Mouse (Mus musculus): ENCODE measurements around the gene Tnfrsf13b. TPM values are rescaled to one million over a fixed set of nuclear protein-coding genes. Genes with fewer than 3 reads are reported as not detected.

Gene Tnfrsf13b
- total and polyA plus RNA-seq, 3 experiments: 260 to 356 (median 338) TPM

DNA sequence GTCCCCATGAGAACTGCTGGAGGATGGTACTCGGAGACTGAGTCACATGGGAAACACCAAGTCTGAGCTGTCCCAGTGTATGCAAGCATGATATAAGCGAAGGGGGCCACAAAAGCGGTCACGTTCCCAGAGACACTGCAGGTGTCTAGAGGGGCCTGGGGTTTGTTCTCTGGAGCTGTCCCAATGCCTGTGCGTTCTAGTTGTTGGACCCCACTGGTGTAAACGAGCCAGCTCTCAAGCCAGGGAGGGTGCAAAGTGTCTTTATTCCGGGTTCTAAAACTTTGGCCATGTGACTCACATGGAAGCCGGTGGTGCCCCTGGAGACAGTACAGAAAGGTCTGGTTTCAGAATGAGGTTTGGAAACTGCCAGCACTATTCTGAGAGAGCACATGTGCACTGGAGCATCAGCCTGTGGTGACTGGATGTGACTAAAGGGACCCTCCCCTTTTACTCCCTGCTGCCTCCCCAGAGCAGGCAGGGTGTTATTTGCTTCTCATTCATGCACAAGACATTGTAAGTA is 3.7 kb upstream of the Tnfrsf13b start (continued):
- TF ChIP-seq USF1 (IDR thresholded peaks at IDR 0.05; ENCODE audit: low read depth, low read length) (peak; percentile 88), TCF12 (IDR thresholded peaks at IDR 0.05; ENCODE audit: low read depth, low read length) (peak; percentile 98)

DNA sequence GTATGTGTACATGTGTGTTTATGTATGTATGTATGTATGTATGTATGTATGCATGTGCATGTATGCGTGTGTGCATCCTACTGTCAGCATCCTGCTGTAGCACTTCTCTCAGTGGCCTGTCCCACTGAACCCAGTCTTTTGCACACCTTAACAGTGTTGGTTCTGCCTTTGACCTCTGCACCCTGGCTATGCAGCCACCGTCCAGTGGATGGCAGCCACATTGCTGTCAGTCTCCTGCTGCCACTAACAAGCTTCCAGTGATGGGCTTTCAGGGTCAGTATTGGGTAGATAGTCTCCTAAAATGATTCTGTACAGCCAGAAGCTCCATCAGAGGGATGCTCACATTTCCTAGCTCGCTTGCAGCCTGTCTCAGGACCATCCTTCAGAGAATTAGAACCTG is 2.7 kb upstream of the Tnfrsf13b start:
- Histone ChIP-seq H3K4me2 (ENCODE audit: insufficient read depth, low read depth, poor library complexity, severe bottlenecking) (no peak overlapping the region), H3K4me3 (replicated peaks in 1 of 3; ENCODE audit: low read depth in 2 of 3, low read length in 2 of 3, poor library complexity in 1 of 3) (peak overlapping the region in 1 of 3 experiments; percentile 34), H3K9ac (ENCODE audit: insufficient read depth, low read depth) (no peak overlapping the region), H3K4me1 (ENCODE audit: control insufficient read depth in 1 of 2, insufficient read depth in 2 of 2) (peaks cover 37 to 68% of the 10 kb centered on the region in 2 experiments), H3K36me3 (replicated peaks in 1 of 2; ENCODE audit: control insufficient read depth in 1 of 2, insufficient read depth in 1 of 2, low read length in 1 of 2) (peaks cover 0 to under 1% of the 10 kb centered on the region in 2 experiments), H3K27me3 (replicated peaks) (no peaks in the 10 kb centered on the region), H3K9me3 (replicated peaks; ENCODE audit: low read length) (peaks cover 7% of the 10 kb centered on the region), H3K27ac (ENCODE audit: insufficient read depth, low read depth) (peak overlapping the region; percentile 92), H3K79me2 (replicated peaks; ENCODE audit: control insufficient read depth, extremely low read depth, insufficient read depth, poor library complexity, severe bottlenecking) (peaks cover 15% of the 10 kb centered on the region)
- dilution Hi-C loops (cut with MboI; ENCODE audit: extremely low pct_ligation_motif_present, extremely low pct_unique_long_range_greater_than_20kb, low sequenced_read_pairs) (no loop called here), in situ Hi-C loops (cut with MboI; ENCODE audit: low pct_ligation_motif_present, low pct_unique_long_range_greater_than_20kb, low sequenced_read_pairs) (no loop called here)
- no peak for DNase-seq (ENCODE audit: extremely low read depth)
- TF ChIP-seq CTCF (conservative IDR thresholded peaks at IDR 0.05 in 1 of 2, IDR thresholded peaks at IDR 0.05 in 1 of 2; ENCODE audit: low read depth in 2 of 2, low read length in 2 of 2) (peak in 1 of 2 experiments; percentile 63; a peak in 2 of 4 replicates), SMC3 (IDR thresholded peaks at IDR 0.05; ENCODE audit: low read depth, low read length) (peak; percentile 64), IRF4 (IDR thresholded peaks at IDR 0.05; ENCODE audit: low read depth, low read length) (peak; percentile 20; the same call in 1 of the 2 replicates), RAD21 (IDR thresholded peaks at IDR 0.05; ENCODE audit: low read depth, low read length) (peak; percentile 57), NRF1 (IDR thresholded peaks at IDR 0.05; ENCODE audit: low read depth, low read length) (no peak), BHLHE40 (IDR thresholded peaks at IDR 0.05; ENCODE audit: low read depth, low read length) (0 out of 2 replicates have a peak, but pooled peaks have one; percentile 9)

- H3K36me3 ChIP-seq (replicated peaks in 1 of 2; ENCODE audit: control insufficient read depth in 1 of 2, insufficient read depth in 1 of 2, low read length in 1 of 2): peaks cover 0 to 5% of the 10 kb centered on the region in 2 experiments
- dilution Hi-C loops (cut with MboI; ENCODE audit: extremely low pct_ligation_motif_present, extremely low pct_unique_long_range_greater_than_20kb, low sequenced_read_pairs) (no loop called here), in situ Hi-C loops (cut with MboI; ENCODE audit: low pct_ligation_motif_present, low pct_unique_long_range_greater_than_20kb, low sequenced_read_pairs) (no loop called here)
- H3K4me3 ChIP-seq (replicated peaks in 1 of 3; ENCODE audit: low read depth in 2 of 3, low read length in 2 of 3, poor library complexity in 1 of 3): peak overlapping the region in 1 of 3 experiments; percentile 13
- H3K27ac ChIP-seq (ENCODE audit: insufficient read depth, low read depth): peak overlapping the region; percentile 98
- peak overlapping the region; percentile 19 for H3K4me2 ChIP-seq (ENCODE audit: insufficient read depth, low read depth, poor library complexity, severe bottlenecking)
- no peaks in the 10 kb centered on the region for H3K9me3 ChIP-seq (replicated peaks; ENCODE audit: low read length)
- peaks cover 35% of the 10 kb centered on the region for H3K79me2 ChIP-seq (replicated peaks; ENCODE audit: control insufficient read depth, extremely low read depth, insufficient read depth, poor library complexity, severe bottlenecking)
- H3K4me1 ChIP-seq (ENCODE audit: control insufficient read depth in 1 of 2, insufficient read depth in 2 of 2): peaks cover 33 to 73% of the 10 kb centered on the region in 2 experiments
- no peaks in the 10 kb centered on the region for H3K27me3 ChIP-seq (replicated peaks)
- DNase-seq (ENCODE audit: extremely low read depth): peak; percentile 77
- H3K9ac ChIP-seq (ENCODE audit: insufficient read depth, low read depth): no peak overlapping the region
- TF ChIP-seq MYC (IDR thresholded peaks at IDR 0.05; ENCODE audit: low read depth, low read length): no peak; the same call in none of the 2 replicates
- TF ChIP-seq EP300 (IDR thresholded peaks at IDR 0.05; ENCODE audit: low read length): peak; percentile 90
- TF ChIP-seq TCF12 (IDR thresholded peaks at IDR 0.05; ENCODE audit: low read depth, low read length): peak; percentile 86
- peak; percentile 85 for TF ChIP-seq JUN (IDR thresholded peaks at IDR 0.05; ENCODE audit: insufficient read depth, low read depth, low read length)
- TF ChIP-seq UBTF (IDR thresholded peaks at IDR 0.05; ENCODE audit: low read depth, low read length): no peak
- no peak for TF ChIP-seq MAFK (IDR thresholded peaks at IDR 0.05; ENCODE audit: insufficient replicate concordance, low read length)
- TF ChIP-seq E2F4 (IDR thresholded peaks at IDR 0.05; ENCODE audit: insufficient replicate concordance, low read depth, low read length): no peak
- no peak for TF ChIP-seq POLR2A (IDR thresholded peaks at IDR 0.05; ENCODE audit: low read depth, low read length)
- no peak; the same call in 1 of the 2 replicates for TF ChIP-seq SIN3A (IDR thresholded peaks at IDR 0.05; ENCODE audit: low read length)
- peak; percentile 61; the same call in 1 of the 2 replicates for TF ChIP-seq TBP (conservative IDR thresholded peaks at IDR 0.05; ENCODE audit: low read depth, low read length)
- peak; percentile 76 for TF ChIP-seq ETS1 (conservative IDR thresholded peaks at IDR 0.05; ENCODE audit: low read depth, low read length)
- peak; percentile 33 for TF ChIP-seq CHD2 (IDR thresholded peaks at IDR 0.05; ENCODE audit: low read length)
- TF ChIP-seq PAX5 (IDR thresholded peaks at IDR 0.05; ENCODE audit: low read length): no peak
- TF ChIP-seq USF1 (IDR thresholded peaks at IDR 0.05; ENCODE audit: low read depth, low read length): no peak
- no peak for TF ChIP-seq USF2 (conservative IDR thresholded peaks at IDR 0.05; ENCODE audit: low read depth, low read length)
- no peak for TF ChIP-seq SMC3 (IDR thresholded peaks at IDR 0.05; ENCODE audit: low read depth, low read length)
- no peak for TF ChIP-seq KAT2A (IDR thresholded peaks at IDR 0.05; ENCODE audit: insufficient replicate concordance, low read length)
- TF ChIP-seq CHD1 (IDR thresholded peaks at IDR 0.05; ENCODE audit: low read depth, low read length): no peak; the same call in 1 of the 2 replicates
- no peak for TF ChIP-seq RAD21 (IDR thresholded peaks at IDR 0.05; ENCODE audit: low read depth, low read length)
- TF ChIP-seq IRF4 (IDR thresholded peaks at IDR 0.05; ENCODE audit: low read depth, low read length): peak; percentile 90
- TF ChIP-seq NRF1 (IDR thresholded peaks at IDR 0.05; ENCODE audit: low read depth, low read length): no peak
- TF ChIP-seq ZKSCAN1 (IDR thresholded peaks at IDR 0.05; ENCODE audit: borderline replicate concordance, low read depth, low read length): no peak
- TF ChIP-seq ZNF384 (IDR thresholded peaks at IDR 0.05; ENCODE audit: low read depth, low read length): no peak
- TF ChIP-seq ZMIZ1 (IDR thresholded peaks at IDR 0.05; ENCODE audit: low read depth, low read length): no peak
- no peak for TF ChIP-seq CTCF (conservative IDR thresholded peaks at IDR 0.05 in 1 of 2, IDR thresholded peaks at IDR 0.05 in 1 of 2; ENCODE audit: low read depth in 2 of 2, low read length in 2 of 2)
- no peak for TF ChIP-seq ELF1 (IDR thresholded peaks at IDR 0.05; ENCODE audit: low read depth, low read length)
- no peak for TF ChIP-seq GABPA (IDR thresholded peaks at IDR 0.05; ENCODE audit: insufficient replicate concordance, low read depth, low read length)
- TF ChIP-seq MAX (IDR thresholded peaks at IDR 0.05; ENCODE audit: low read length): no peak
These were observed 585 bp upstream of the Tnfrsf13b start for GRCm38 (mm10) chr11:61125970-61126369.
